Mouse (Mus musculus) induced T-regulatory cell, adult 2 months (primary cell): ENCODE measurements around the gene Scin.
A peak's percentile ranks its signal among the peaks of the same experiment; 100 is the strongest.

Experiments used
- DNase-seq: peaks from one replicate; pipeline ENCODE4 v3.0.0-alpha.2; 2012; ENCODE audit warnings: low read depth

Scin gene

GRCm38 (mm10) chr12:40108143-40108542, 25.9 kb downstream of the Scin start:
- no peak for DNase-seq

GRCm38 (mm10) chr12:40106874-40107273, 27.2 kb downstream of the Scin start:
- no peak for DNase-seq

GRCm38 (mm10) chr12:40104750-40105149, 29.3 kb downstream of the Scin start:
- no peak for DNase-seq

GRCm38 (mm10) chr12:40102359-40102758, 31.7 kb downstream of the Scin start:
- DNase-seq: no peak

GRCm38 (mm10) chr12:40099407-40099806, 34.6 kb downstream of the Scin start:
- DNase-seq: no peak

GRCm38 (mm10) chr12:40097449-40097848, 36.6 kb downstream of the Scin start:
- no peak for DNase-seq

- DNase-seq: no peak
These were observed 37.0 kb downstream of the Scin start for GRCm38 (mm10) chr12:40097023-40097422.

- DNase-seq: no peak
These were observed 37.6 kb downstream of the Scin start for GRCm38 (mm10) chr12:40096453-40096852.

- peak; percentile 41 for DNase-seq
These were observed 44.0 kb downstream of the Scin start for GRCm38 (mm10) chr12:40090017-40090416.

GRCm38 (mm10) chr12:40085731-40086322, 48.2 kb downstream of the Scin start:
- DNase-seq: no peak

- peak; percentile 62 for DNase-seq
These were observed 51.4 kb downstream of the Scin start for GRCm38 (mm10) chr12:40082453-40083238.

GRCm38 (mm10) chr12:40082048-40082447, 52.0 kb downstream of the Scin start:
- DNase-seq: no peak

- peak; percentile 20 for DNase-seq
These were observed 60.4 kb downstream of the Scin start for GRCm38 (mm10) chr12:40073660-40074059.

GRCm38 (mm10) chr12:40047024-40047423, 87.0 kb downstream of the Scin start:
- DNase-seq: no peak

- DNase-seq: no peak
These were observed 90.0 kb downstream of the Scin start for GRCm38 (mm10) chr12:40043816-40044585.

GRCm38 (mm10) chr12:40040067-40040466, 94.0 kb downstream of the Scin start:
- peak; percentile 76 for DNase-seq

GRCm38 (mm10) chr12:40037876-40038463, 96.1 kb downstream of the Scin start, which contains the start of gene Arl4a:
TSS of gene Arl4a (minus strand) at chr12:40038025.
- peak; percentile 93 for DNase-seq

- DNase-seq: peak; percentile 98
These were observed 96.7 kb downstream of the Scin start for GRCm38 (mm10) chr12:40037226-40037813.

- peak; percentile 77 for DNase-seq
These were observed 97.4 kb downstream of the Scin start for GRCm38 (mm10) chr12:40036666-40037065.

- DNase-seq: no peak
These were observed 98.5 kb downstream of the Scin start for GRCm38 (mm10) chr12:40035506-40035905.

GRCm38 (mm10) chr12:40029201-40029600, 104.8 kb downstream of the Scin start:
- no peak for DNase-seq

- no peak for DNase-seq
These were observed 106.2 kb downstream of the Scin start for GRCm38 (mm10) chr12:40027846-40028245.
